Mouse (Mus musculus) ovary, adult 10 weeks (tissue): ENCODE measurements around the gene Rpn2. TPM values are rescaled to one million over a fixed set of nuclear protein-coding genes. Genes with fewer than 3 reads are reported as not detected.

Experiments
- polyA plus RNA-seq: library from polyadenylated mRNA; stranded (reverse); fragments of 350-450 nt; fragmentation: Illumina TruSeq; extraction: RNeasy Lipid Tissue Mini Kit (QIAGEN cat#74804); gene quantifications from one replicate; pipeline ENCODE4 v1.2.3, GENCODE M21; 2014

Gene Rpn2
- 371 TPM for polyA plus RNA-seq

GRCm38 (mm10) chr2:157278717-157279415 lies at the start of gene Rpn2:
TSS of gene Rpn2 (plus strand) at chr2:157279017.

GRCm38 (mm10) chr2:157279416-157279800 lies 591 bp downstream of the Rpn2 start, which contains the start of gene Mroh8:
TSS of gene Mroh8 (minus strand) at chr2:157279549.

GRCm38 (mm10) chr2:157347361-157348159 lies 68.7 kb downstream of the Rpn2 start, which contains the start of gene Ghrh:
TSS of gene Ghrh (minus strand) at chr2:157347506.

GRCm38 (mm10) chr2:157367184-157367893 lies 88.5 kb downstream of the Rpn2 start, which contains the start of gene Manbal:
TSS of gene Manbal (plus strand) at chr2:157367594.

Other genes with a start within 250 kb of the Rpn2 start
- gene Soga1, start 199.8 kb upstream of the Rpn2 start, polyA plus RNA-seq, result 2.0 TPM
- gene Tldc2, start 192.0 kb upstream of the Rpn2 start, polyA plus RNA-seq, result not detected
- gene Samhd1, start 143.8 kb upstream of the Rpn2 start, polyA plus RNA-seq, result 142 TPM
- gene Rbl1, start 74.5 kb upstream of the Rpn2 start, polyA plus RNA-seq, result 44.8 TPM
- gene Mroh8, start 532 bp downstream of the Rpn2 start, polyA plus RNA-seq, result 0.31 TPM
- gene Ghrh, start 68.5 kb downstream of the Rpn2 start, polyA plus RNA-seq, result not detected
- 5.3 TPM for gene Manbal, start 88.6 kb downstream of the Rpn2 start, polyA plus RNA-seq
- gene Src, start 139.4 kb downstream of the Rpn2 start, polyA plus RNA-seq, result 1.7 TPM